Mouse (Mus musculus) brain, embryonic 18.5 days (tissue): Measurements from ENCODE around the gene Nbl1.

ENCODE experiments used
- DNase-seq: peaks from one replicate; pipeline ENCODE4 v3.0.0-alpha.2; 2012; ENCODE audit warnings: low read depth, low spot score

Gene Nbl1

GRCm38 (mm10) chr4:139092356-139093195, at the start of gene Nbl1:
Nbl1 (minus strand) TSS chr4:139092993.
- no peak for DNase-seq

- DNase-seq = no peak
These were observed 49.0 kb upstream of the Nbl1 start for GRCm38 (mm10) chr4:139141785-139142184.

- no peak for DNase-seq
These were observed 47.5 kb upstream of the Nbl1 start for GRCm38 (mm10) chr4:139140267-139140666.

- no peak for DNase-seq
These were observed 43.2 kb upstream of the Nbl1 start for GRCm38 (mm10) chr4:139136011-139136410.

- no peak for DNase-seq
These were observed 40.3 kb upstream of the Nbl1 start for GRCm38 (mm10) chr4:139133109-139133508.

GRCm38 (mm10) chr4:139131858-139132672, 39.3 kb upstream of the Nbl1 start:
- no peak for DNase-seq

GRCm38 (mm10) chr4:139130701-139131549, 38.1 kb upstream of the Nbl1 start, which contains the start of gene Minos1:
Minos1 (minus strand) TSS chr4:139131113.
- DNase-seq = peak; percentile 92

- no peak for DNase-seq
These were observed 37.3 kb upstream of the Nbl1 start for GRCm38 (mm10) chr4:139129806-139130700.

- DNase-seq = no peak
These were observed 33.7 kb upstream of the Nbl1 start for GRCm38 (mm10) chr4:139126475-139126874.

GRCm38 (mm10) chr4:139124940-139125339, 32.1 kb upstream of the Nbl1 start:
- no peak for DNase-seq

- no peak for DNase-seq
These were observed 29.8 kb upstream of the Nbl1 start for GRCm38 (mm10) chr4:139122557-139122956.

- no peak for DNase-seq
These were observed 28.2 kb upstream of the Nbl1 start for GRCm38 (mm10) chr4:139120998-139121397.

GRCm38 (mm10) chr4:139120281-139120814, 27.6 kb upstream of the Nbl1 start:
- DNase-seq = no peak

GRCm38 (mm10) chr4:139116356-139117063, 23.7 kb upstream of the Nbl1 start:
- no peak for DNase-seq

- DNase-seq = no peak
These were observed 22.9 kb upstream of the Nbl1 start for GRCm38 (mm10) chr4:139115721-139116120.

GRCm38 (mm10) chr4:139112482-139112881, 19.7 kb upstream of the Nbl1 start:
- DNase-seq = no peak

GRCm38 (mm10) chr4:139111421-139111820, 18.6 kb upstream of the Nbl1 start:
- DNase-seq = no peak

- no peak for DNase-seq
These were observed 18.1 kb upstream of the Nbl1 start for GRCm38 (mm10) chr4:139110858-139111257.

GRCm38 (mm10) chr4:139105453-139105852, 12.7 kb upstream of the Nbl1 start:
- no peak for DNase-seq

GRCm38 (mm10) chr4:139101546-139101945, 8.8 kb upstream of the Nbl1 start:
- DNase-seq = no peak
